8 mouse cellular contexts compared by ENCODE assay signal in genomic region chr2:94405397-94406082, GRCm38 (mm10). TPM values are rescaled to one million over a fixed set of nuclear protein-coding genes. Genes with fewer than 3 reads are reported as not detected.
DNase-seq lines count a peak whose midpoint lies in the region; ATAC-seq and TF ChIP-seq lines count a peak whose summit lies in the region.

No protein-coding gene starts in this region.

- no peak for ATAC-seq in liver, embryonic 14.5 days (ENCODE audit: insufficient read depth)

- TF ChIP-seq CTCF in cerebellum, adult 2 months (IDR thresholded peaks at IDR 0.05; ENCODE audit: borderline replicate concordance, insufficient read depth, low read depth, low read length), result no peak
- TF ChIP-seq CTCF in liver, embryonic 14.5 days (IDR thresholded peaks at IDR 0.05; ENCODE audit: low read depth), result 0 out of 2 replicates have a peak, but pooled peaks have one; percentile 2

- H3K27me3 ChIP-seq in cerebellum, adult 2 months (ENCODE audit: control insufficient read depth, insufficient read depth, low read length), result no peaks in the 10 kb centered on the region
- no peaks in the 10 kb centered on the region for H3K27me3 ChIP-seq in liver, embryonic 14.5 days (ENCODE audit: control insufficient read depth, insufficient read depth, low read length)

- WGBS in cerebellum, adult 2 months, result 6% methylated on average over 21 of the region's 21 CpGs
- whole genome bisulfite sequencing in liver, embryonic 14.5 days (ENCODE audit: insufficient replicate concordance), result 6% methylated on average over 21 of the region's 21 CpGs

- no peak for TF ChIP-seq EP300 in liver, embryonic 14.5 days (IDR thresholded peaks at IDR 0.05; ENCODE audit: low read depth)

- no peaks in the 10 kb centered on the region; the same call in none of the 2 replicates for H3K4me1 ChIP-seq in cerebellum, adult 2 months (ENCODE audit: control insufficient read depth, insufficient read depth, low read length)
- H3K4me1 ChIP-seq in liver, embryonic 14.5 days (replicated peaks; ENCODE audit: control insufficient read depth in 2 of 2, insufficient read depth in 2 of 2, low read length in 1 of 2), result peaks cover 2 to 18% of the 10 kb centered on the region in 2 experiments

- TF ChIP-seq POLR2A in cerebellum, adult 2 months (IDR thresholded peaks at IDR 0.05; ENCODE audit: borderline replicate concordance, insufficient read depth, low read length), result no peak

- H3K9ac ChIP-seq in liver, embryonic 14.5 days (replicated peaks), result peak overlapping the region; percentile 90

- H3K27ac ChIP-seq in cerebellum, adult 2 months (ENCODE audit: insufficient read depth, low read length), result peak overlapping the region; percentile 99
- no peak overlapping the region for H3K27ac ChIP-seq in liver, embryonic 14.5 days

- no peak for DNase-seq in cerebellum, adult 2 months
- DNase-seq in cerebellum, adult 11 months, result no peak
- peak; percentile 67 for DNase-seq in 3T3-L1 (ENCODE audit: low read depth, low spot score)
- peak; percentile 24 for DNase-seq in c-Kit-positive CD71-negative TER-119-negative erythroid progenitor cells, embryonic 14.5 days (ENCODE audit: low read depth)
- peak; percentile 8 for DNase-seq in heart, postnatal 4 days
- peak in 1 of 3 experiments; percentile 37 for DNase-seq in liver, embryonic 14.5 days (ENCODE audit: low read depth in 3 of 3, low spot score in 3 of 3)
- DNase-seq in natural killer cell, adult 2 months (ENCODE audit: low spot score in 2 of 2), result peak; percentile 17 to 19
- DNase-seq in layer of hippocampus, postnatal 36 days, result no peak

- H3K4me3 ChIP-seq in cerebellum, adult 2 months (replicated peaks; ENCODE audit: insufficient read depth, low read depth, low read length), result peak overlapping the region; percentile 100
- H3K4me3 ChIP-seq in liver, embryonic 14.5 days (ENCODE audit: insufficient read depth in 1 of 2, low read depth in 2 of 2, low read length in 2 of 2), result peak overlapping the region; percentile 73 to 94

- no peaks in the 10 kb centered on the region; the same call in none of the 2 replicates for H3K36me3 ChIP-seq in liver, embryonic 14.5 days (replicated peaks; ENCODE audit: control insufficient read depth, insufficient read depth, low read depth)

- peak overlapping the region; percentile 97 for H3K4me2 ChIP-seq in liver, embryonic 14.5 days (ENCODE audit: low read depth)

- no peaks in the 10 kb centered on the region for H3K9me3 ChIP-seq in liver, embryonic 14.5 days (ENCODE audit: control insufficient read depth, low read length)

RNA-seq across cellular contexts. Expression of gene Ttc17, which starts 0.9 kb away (rescaled TPM):
- polyA plus RNA-seq in cerebellum, adult 2 months (2012; rRNA removed), result 44.6 and 46.1 TPM in 2 replicates
- total RNA-seq in heart, postnatal 4 days (2021), result 10 to 100 TPM; 28.3 to 29.2 TPM
- polyA plus RNA-seq in liver, embryonic 14.5 days (2012; rRNA removed), result 3.5 and 3.6 TPM in 2 replicates
- 5.1 and 5.4 TPM in 2 replicates for polyA plus RNA-seq in liver, embryonic 14.5 days (2014; fragmentation: Nextera tagmentation; extraction: Ambion mirVana)
- 10 to 100 TPM; 32.0 to 32.1 TPM for total RNA-seq in layer of hippocampus, postnatal 36 days (2021)

RNA-seq across cellular contexts. Expression of gene Api5, which starts 32.4 kb away (rescaled TPM):
- polyA plus RNA-seq in cerebellum, adult 2 months (2012; rRNA removed), result 58.3 and 63.6 TPM in 2 replicates
- total RNA-seq in heart, postnatal 4 days (2021), result 10 to 100 TPM; 55.7 to 56.3 TPM
- 18.7 and 29.1 TPM in 2 replicates for polyA plus RNA-seq in liver, embryonic 14.5 days (2012; rRNA removed)
- 89.2 and 94.8 TPM in 2 replicates for polyA plus RNA-seq in liver, embryonic 14.5 days (2014; fragmentation: Nextera tagmentation; extraction: Ambion mirVana)
- 10 to 100 TPM; 65.6 to 66.3 TPM for total RNA-seq in layer of hippocampus, postnatal 36 days (2021)

Comparison
In these comparisons a context has a peak if more than half of its experiments do, and no peak if none do; other contexts are left out.
1. DNase-seq: peak in 3T3-L1 (single experiment), c-Kit-positive CD71-negative TER-119-negative erythroid progenitor cells, embryonic 14.5 days (single experiment), heart, postnatal 4 days (single experiment) and natural killer cell, adult 2 months (2 of 2); none in cerebellum, adult 2 months (0 of 2), cerebellum, adult 11 months (single experiment) and layer of hippocampus, postnatal 36 days (0 of 2).